Mouse (Mus musculus): ENCODE measurements around the gene Unc119b. TPM values are rescaled to one million over a fixed set of nuclear protein-coding genes. Genes with fewer than 3 reads are reported as not detected.
"Not testable (repeated sequence)": the region's sequence is repeated elsewhere in the genome, so short reads cannot be mapped to it uniquely, and the experiment has no call there.

The Unc119b gene
- polyA plus RNA-seq, 1 experiment from 2014 or later = 38.0 TPM

- 15% methylated on average over 24 of the region's 24 CpGs for WGBS
These were observed 9.4 kb downstream of the Unc119b start for GRCm38 (mm10) chr5:115125211-115125871.

GRCm38 (mm10) chr5:115124690-115125089 lies 10.1 kb downstream of the Unc119b start:
- H3K36me3 ChIP-seq = peaks cover 43% of the 10 kb centered on the region
- peaks cover 10% of the 10 kb centered on the region for H3K4me1 ChIP-seq (replicated peaks)
- H3K4me2 ChIP-seq = 0 out of 2 replicates have a peak overlapping the region, but pooled peaks have one; percentile 10
- no peak overlapping the region for H3K9ac ChIP-seq
- H3K4me3 ChIP-seq = no peak overlapping the region
- WGBS = 96% methylated on average over 6 of the region's 6 CpGs
- H3K9me3 ChIP-seq = no peaks in the 10 kb centered on the region
- H3K27me3 ChIP-seq = no peaks in the 10 kb centered on the region
- 0 out of 2 replicates have a peak overlapping the region, but pooled peaks have one; percentile 63 for H3K27ac ChIP-seq (replicated peaks)
- ATAC-seq (ENCODE audit: low FRiP score, low read depth) = no peak

More at GRCm38 (mm10) chr5:115125211-115125871, 9.4 kb downstream of the Unc119b start:
- Histone ChIP-seq H3K9me3 (no peaks in the 10 kb centered on the region), H3K4me2 (peak overlapping the region; percentile 10; the same call in 1 of the 2 replicates), H3K36me3 (peaks cover 50% of the 10 kb centered on the region), H3K27ac (replicated peaks) (peak overlapping the region; percentile 63), H3K9ac (no peak overlapping the region), H3K4me3 (no peak overlapping the region), H3K27me3 (no peaks in the 10 kb centered on the region), H3K4me1 (replicated peaks) (peaks cover 10% of the 10 kb centered on the region)
- ATAC-seq (ENCODE audit: low FRiP score, low read depth) = peak; percentile 68; the same call in 1 of the 2 replicates

- Histone ChIP-seq H3K27ac (replicated peaks) (no peak overlapping the region), H3K27me3 (no peaks in the 10 kb centered on the region), H3K4me3 (no peak overlapping the region), H3K4me2 (no peak overlapping the region), H3K9ac (no peak overlapping the region), H3K4me1 (replicated peaks) (peaks cover 23% of the 10 kb centered on the region), H3K9me3 (no peaks in the 10 kb centered on the region), H3K36me3 (peaks cover 11% of the 10 kb centered on the region)
- ATAC-seq (ENCODE audit: low FRiP score, low read depth) = no peak
- 68% methylated on average over 5 of the region's 5 CpGs for WGBS
These were observed 13.8 kb downstream of the Unc119b start for GRCm38 (mm10) chr5:115120978-115121377.

DNA sequence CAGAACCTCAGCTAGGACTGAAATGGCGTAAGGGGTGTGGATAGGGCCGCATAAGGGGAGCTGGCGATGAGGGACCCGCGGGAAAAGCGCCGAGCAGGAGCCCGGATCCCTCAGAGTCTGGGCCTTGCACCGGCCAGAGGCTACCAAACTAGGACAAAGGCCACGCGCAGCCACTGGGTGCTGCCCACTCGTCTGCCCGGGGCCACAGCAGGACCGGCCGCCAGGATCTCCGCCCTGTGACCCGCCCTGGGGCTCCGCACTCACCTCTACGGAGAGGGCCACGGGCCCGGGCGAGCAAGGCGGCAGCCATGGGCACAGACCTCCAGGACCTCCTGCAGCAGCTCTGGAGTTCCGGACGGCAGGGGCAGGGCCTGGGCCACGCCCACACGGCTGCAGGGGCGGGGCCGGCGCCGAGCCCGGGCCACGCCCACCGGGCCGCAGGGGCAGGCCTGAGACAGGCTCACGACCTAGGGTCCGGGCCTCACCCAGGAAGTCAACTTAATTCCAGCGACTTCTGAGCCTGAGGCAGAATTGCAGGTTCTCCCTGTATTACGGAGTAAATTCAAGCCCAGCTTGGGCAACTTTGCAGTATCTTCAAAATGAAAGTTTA lies 15.7 kb downstream of the Unc119b start, which contains the start of gene Acads:
TSS of gene Acads (minus strand) at position 386 of the 610 bp plus-strand sequence.
- 2% methylated on average over 38 of the region's 39 CpGs for WGBS
- H3K27me3 ChIP-seq = no peaks in the 10 kb centered on the region
- peaks cover 13% of the 10 kb centered on the region for H3K4me1 ChIP-seq (replicated peaks)
- H3K36me3 ChIP-seq = peaks cover 7% of the 10 kb centered on the region; the same call in 1 of the 2 replicates
- no peaks in the 10 kb centered on the region for H3K9me3 ChIP-seq
- peak within 1 kb of the TSS; percentile 88 for H3K4me2 ChIP-seq
- peak within 1 kb of the TSS; percentile 77 for H3K9ac ChIP-seq
- H3K4me3 ChIP-seq = peak within 1 kb of the TSS; percentile 63
- ATAC-seq (ENCODE audit: low FRiP score, low read depth) = peak; percentile 75
- peak within 1 kb of the TSS; percentile 62; the same call in 1 of the 2 replicates for H3K27ac ChIP-seq (replicated peaks)

DNA sequence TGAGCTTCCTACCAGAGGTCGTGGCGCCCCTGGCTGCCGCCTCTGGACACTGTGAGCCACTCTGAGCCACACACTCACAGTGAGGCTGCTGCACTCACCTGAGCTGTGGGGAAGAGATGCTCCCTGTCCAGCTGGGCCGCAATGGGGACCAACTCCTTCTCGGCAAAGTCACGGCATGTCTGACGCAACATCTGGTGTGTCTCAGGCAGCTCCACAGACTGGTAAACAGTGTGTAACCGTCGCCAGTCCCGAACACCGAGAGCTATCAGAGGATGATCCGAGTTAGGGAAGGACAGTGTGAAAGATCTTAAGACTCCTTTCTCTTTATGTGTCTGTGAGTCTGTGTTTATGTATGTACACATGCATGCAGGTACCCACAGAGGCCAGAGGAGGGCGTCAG lies 17.3 kb downstream of the Unc119b start:
- no peak for ATAC-seq (ENCODE audit: low FRiP score, low read depth)
- WGBS = 97% methylated on average over 13 of the region's 13 CpGs

GRCm38 (mm10) chr5:115116426-115116825 lies 18.3 kb downstream of the Unc119b start:
- no peak overlapping the region for H3K4me2 ChIP-seq
- H3K27ac ChIP-seq (replicated peaks) = no peak overlapping the region
- no peaks in the 10 kb centered on the region for H3K36me3 ChIP-seq
- no peaks in the 10 kb centered on the region for H3K27me3 ChIP-seq
- 94% methylated on average over 3 of the region's 3 CpGs for WGBS
- H3K9me3 ChIP-seq = no peaks in the 10 kb centered on the region
- H3K4me1 ChIP-seq (replicated peaks) = peaks cover 13% of the 10 kb centered on the region
- no peak overlapping the region for H3K4me3 ChIP-seq
- no peak overlapping the region for H3K9ac ChIP-seq
- no peak for ATAC-seq (ENCODE audit: low FRiP score, low read depth)

More for the DNA sequence above, 17.3 kb downstream of the Unc119b start:
- Histone ChIP-seq H3K9me3 (no peaks in the 10 kb centered on the region), H3K4me2 (no peak overlapping the region), H3K27me3 (no peaks in the 10 kb centered on the region), H3K36me3 (0 out of 2 replicates have a peak, but pooled peaks cover 3% of the 10 kb centered on the region), H3K4me3 (no peak overlapping the region), H3K9ac (no peak overlapping the region), H3K4me1 (replicated peaks) (peaks cover 13% of the 10 kb centered on the region), H3K27ac (replicated peaks) (no peak overlapping the region)

DNA sequence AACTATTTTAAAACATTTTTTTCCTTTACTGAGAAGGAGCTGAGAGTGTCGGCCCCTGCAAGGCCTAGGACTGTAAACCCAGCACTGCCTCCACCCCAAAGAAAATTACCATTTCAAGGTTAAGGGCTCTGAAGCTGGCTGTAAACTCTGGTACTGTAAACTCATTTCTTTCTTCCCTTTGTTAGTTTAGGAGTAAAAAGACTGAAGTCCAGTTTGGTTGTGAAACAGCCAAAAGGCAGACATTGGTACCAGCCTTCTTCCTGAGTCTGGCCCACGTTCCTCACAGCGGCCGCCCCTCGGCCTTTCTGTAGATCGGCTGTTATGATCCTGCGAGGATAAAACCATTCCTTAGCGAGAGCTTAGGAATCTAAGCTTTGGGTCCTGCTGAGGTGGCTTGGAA lies 20.3 kb downstream of the Unc119b start:
- H3K36me3 ChIP-seq = no peaks in the 10 kb centered on the region
- no peaks in the 10 kb centered on the region for H3K9me3 ChIP-seq
- H3K4me1 ChIP-seq (replicated peaks) = peaks cover 14% of the 10 kb centered on the region
- no peak overlapping the region for H3K4me2 ChIP-seq
- H3K27ac ChIP-seq (replicated peaks) = no peak overlapping the region
- 86% methylated on average over 8 of the region's 8 CpGs for WGBS
- ATAC-seq (ENCODE audit: low FRiP score, low read depth) = no peak
- H3K27me3 ChIP-seq = no peaks in the 10 kb centered on the region
- H3K4me3 ChIP-seq = no peak overlapping the region
- no peak overlapping the region for H3K9ac ChIP-seq

DNA sequence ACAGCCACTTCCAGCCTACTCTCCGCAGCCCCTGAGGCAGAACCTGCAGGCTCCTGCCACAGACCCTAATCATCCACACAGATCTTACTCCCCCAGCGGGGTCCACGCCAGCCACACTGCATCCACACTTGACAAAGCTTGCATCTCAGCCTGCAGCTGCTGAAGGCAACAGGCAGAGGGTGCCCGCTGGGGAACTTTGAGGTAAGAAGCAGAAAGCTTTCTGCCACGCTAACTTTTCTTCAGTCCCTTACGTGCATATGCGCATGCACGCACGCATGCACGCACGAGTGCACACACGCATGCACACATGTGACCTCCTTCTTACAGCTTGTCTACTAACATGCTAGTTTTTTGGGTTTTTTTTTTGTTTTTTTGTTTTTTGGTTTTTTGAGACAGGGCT lies 21.5 kb downstream of the Unc119b start:
- H3K4me3 ChIP-seq = no peak overlapping the region
- H3K9ac ChIP-seq = no peak overlapping the region
- H3K4me2 ChIP-seq = no peak overlapping the region
- H3K9me3 ChIP-seq = no peaks in the 10 kb centered on the region
- no peak overlapping the region for H3K27ac ChIP-seq (replicated peaks)
- WGBS = 98% methylated on average over 12 of the region's 12 CpGs
- no peaks in the 10 kb centered on the region for H3K27me3 ChIP-seq
- no peaks in the 10 kb centered on the region for H3K36me3 ChIP-seq
- ATAC-seq (ENCODE audit: low FRiP score, low read depth) = no peak
- 0 out of 2 replicates have a peak, but pooled peaks cover 3% of the 10 kb centered on the region for H3K4me1 ChIP-seq (replicated peaks)

DNA sequence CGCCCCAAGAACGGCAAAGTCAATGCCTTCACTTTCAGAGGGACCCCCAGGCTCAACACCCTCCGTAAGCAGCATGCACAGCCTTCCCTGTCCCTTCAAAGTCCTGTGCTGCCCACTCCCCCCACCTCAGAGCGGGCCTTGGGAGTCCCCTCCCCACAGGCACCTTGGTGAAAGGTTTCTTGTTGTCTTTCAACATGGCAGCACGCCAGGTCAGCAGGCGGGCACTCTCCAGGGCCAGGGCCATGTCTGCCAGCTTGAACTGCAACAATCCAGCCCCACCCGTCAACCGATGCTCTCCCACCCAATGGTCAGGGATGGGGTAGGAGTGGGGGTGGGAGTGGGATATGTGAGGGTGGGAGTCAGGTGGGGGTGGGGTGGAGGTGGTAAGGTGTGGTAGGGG lies 23.6 kb downstream of the Unc119b start:
- Histone ChIP-seq H3K9ac (no peak overlapping the region), H3K4me1 (replicated peaks) (0 out of 2 replicates have a peak, but pooled peaks cover 3% of the 10 kb centered on the region), H3K4me2 (no peak overlapping the region), H3K27ac (replicated peaks) (no peak overlapping the region), H3K27me3 (no peaks in the 10 kb centered on the region), H3K9me3 (no peaks in the 10 kb centered on the region), H3K36me3 (no peaks in the 10 kb centered on the region), H3K4me3 (no peak overlapping the region)
- WGBS = 88% methylated on average over 7 of the region's 8 CpGs
- ATAC-seq (ENCODE audit: low FRiP score, low read depth) = no peak

DNA sequence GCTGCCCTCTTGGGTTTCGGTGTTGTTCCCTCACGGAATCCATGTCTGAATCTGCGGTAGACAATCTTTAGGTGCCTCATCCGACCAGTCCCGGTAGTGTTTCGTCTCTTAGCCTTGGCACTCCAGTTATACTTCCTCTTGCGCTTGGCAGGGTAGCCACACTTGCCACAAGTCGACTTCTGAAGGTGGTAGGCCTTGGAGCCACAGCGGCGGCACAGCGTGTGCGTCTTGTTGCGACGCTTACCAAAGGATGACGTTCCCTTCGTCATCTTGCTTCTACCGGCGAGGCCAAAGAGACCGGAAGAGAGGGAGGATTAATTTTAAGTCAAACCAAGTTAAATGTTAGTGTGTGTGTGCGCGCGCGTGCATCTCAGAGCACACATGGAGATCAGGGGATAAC lies 31.5 kb downstream of the Unc119b start:
- H3K4me2 ChIP-seq; H3K4me3 ChIP-seq; H3K9me3 ChIP-seq; H3K9ac ChIP-seq; H3K27me3 ChIP-seq; H3K27ac ChIP-seq (replicated peaks); ATAC-seq (ENCODE audit: low FRiP score, low read depth); H3K4me1 ChIP-seq (replicated peaks); H3K36me3 ChIP-seq: not testable (repeated sequence)
- WGBS = 97% methylated on average over 23 of the region's 23 CpGs

GRCm38 (mm10) chr5:115102231-115102630 lies 32.5 kb downstream of the Unc119b start:
- Histone ChIP-seq H3K4me1 (replicated peaks) (no peaks in the 10 kb centered on the region), H3K9ac (no peak overlapping the region), H3K36me3 (peaks cover 19% of the 10 kb centered on the region), H3K27ac (replicated peaks) (no peak overlapping the region), H3K4me3 (no peak overlapping the region), H3K9me3 (no peaks in the 10 kb centered on the region), H3K4me2 (no peak overlapping the region), H3K27me3 (no peaks in the 10 kb centered on the region)
- no peak for ATAC-seq (ENCODE audit: low FRiP score, low read depth)
- 89% methylated on average over 2 of the region's 2 CpGs for WGBS

DNA sequence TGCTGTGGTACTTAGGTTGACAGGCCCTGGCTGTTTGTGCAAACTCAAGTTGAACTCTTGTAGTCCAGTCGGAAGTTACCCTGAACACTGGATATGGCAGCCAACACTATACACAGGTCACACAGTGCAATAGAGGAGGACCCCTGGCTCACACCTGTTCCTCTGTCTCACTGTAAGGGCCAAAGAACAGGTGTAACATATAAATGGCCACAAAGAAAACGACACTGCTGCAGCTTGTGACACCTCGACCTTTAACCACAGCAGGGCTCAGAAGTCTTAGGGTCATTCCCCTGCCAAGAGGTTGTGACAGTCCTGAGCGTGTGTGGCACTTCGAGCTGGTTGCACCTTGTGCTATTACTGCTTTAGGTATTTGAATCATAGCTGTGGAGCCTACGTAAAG lies 34.3 kb downstream of the Unc119b start:
- Histone ChIP-seq H3K27ac (replicated peaks) (no peak overlapping the region), H3K4me2 (no peak overlapping the region), H3K27me3 (no peaks in the 10 kb centered on the region), H3K36me3 (peaks cover 36% of the 10 kb centered on the region), H3K4me3 (no peak overlapping the region), H3K4me1 (replicated peaks) (no peaks in the 10 kb centered on the region), H3K9me3 (no peaks in the 10 kb centered on the region), H3K9ac (no peak overlapping the region)
- no peak for ATAC-seq (ENCODE audit: low FRiP score, low read depth)
- WGBS = 87% methylated on average over 6 of the region's 6 CpGs
